Mouse (Mus musculus) heart, postnatal 14 days (tissue): ENCODE results near the gene Sbno1. TPM values are rescaled to one million over a fixed set of nuclear protein-coding genes. Genes with fewer than 3 reads are reported as not detected.
"Not testable (repeated sequence)": the region's sequence is repeated elsewhere in the genome, so short reads cannot be mapped to it uniquely, and the experiment has no call there.

Experiments used
- DNase-seq, 2 experiments: peaks; one replicate each; pipeline ENCODE4 v3.0.0; 2021 to 2022
- intact Hi-C: fragments of 180-260 bp; cut with DNase I; formaldehyde crosslinking; loops from one replicate; pipeline ENCODE4 v1.15.1; 2025
- long read RNA-seq, 2 experiments: library from polyadenylated mRNA; stranded (forward); transcript quantifications; one replicate each; pipeline ENCODE4 v2.0.0; 2021
- total RNA-seq, 2 experiments: library from RNA; stranded (reverse); gene quantifications; 2 replicates each; pipeline ENCODE4 v1.2.3; 2021

The Sbno1 gene
- 10 to 100 TPM; 66.7 to 70.9 TPM for total RNA-seq
- long read RNA-seq, experiment 1, full-length matches to known transcripts = 4 of 14 reads
- long read RNA-seq, experiment 1, partial matches to known transcripts = 6 of 14 reads
- long read RNA-seq, experiment 1, other reads (novel, unspliced or antisense) = 4 of 14 reads
- long read RNA-seq, experiment 2, full-length matches to known transcripts = 1 of 12 reads
- long read RNA-seq, experiment 2, partial matches to known transcripts = 3 of 12 reads
- long read RNA-seq, experiment 2, other reads (novel, unspliced or antisense) = 8 of 12 reads

- intact Hi-C loops = no loop called here
- DNase-seq = peak; percentile 91 to 92
Measured at GRCm38 (mm10) chr5:124425412-124426259, at the start of gene Sbno1. Gene Sbno1 (minus strand): TSS chr5:124426001.

- intact Hi-C loops = no loop called here
- no peak for DNase-seq
Measured at GRCm38 (mm10) chr5:124470591-124471171, 44.9 kb upstream of the Sbno1 start.

- no peak for DNase-seq
- intact Hi-C loops = no loop called here
Measured at GRCm38 (mm10) chr5:124469486-124469885, 43.7 kb upstream of the Sbno1 start.

- intact Hi-C loops = no loop called here
- DNase-seq = no peak
Measured at GRCm38 (mm10) chr5:124468365-124468764, 42.6 kb upstream of the Sbno1 start.

- intact Hi-C loops = no loop called here
Measured at GRCm38 (mm10) chr5:124467766-124468165, 42.0 kb upstream of the Sbno1 start.

GRCm38 (mm10) chr5:124464905-124465304 is 39.1 kb upstream of the Sbno1 start:
- intact Hi-C loops = no loop called here
- no peak for DNase-seq

More at GRCm38 (mm10) chr5:124467766-124468165, 42.0 kb upstream of the Sbno1 start:
- DNase-seq = no peak

- DNase-seq = no peak
Measured at GRCm38 (mm10) chr5:124463462-124463861, 37.7 kb upstream of the Sbno1 start.

GRCm38 (mm10) chr5:124462297-124463025 is 36.7 kb upstream of the Sbno1 start:
- intact Hi-C loops = no loop called here
- no peak for DNase-seq

More at GRCm38 (mm10) chr5:124463462-124463861, 37.7 kb upstream of the Sbno1 start:
- intact Hi-C loops = no loop called here

- intact Hi-C loops, DNase-seq: not testable (repeated sequence)
Measured at GRCm38 (mm10) chr5:124460922-124461321, 35.1 kb upstream of the Sbno1 start.

GRCm38 (mm10) chr5:124456762-124457161 is 31.0 kb upstream of the Sbno1 start:
- intact Hi-C loops = no loop called here
- DNase-seq = no peak

GRCm38 (mm10) chr5:124454082-124454419 is 28.2 kb upstream of the Sbno1 start:
- no peak for DNase-seq
- intact Hi-C loops = no loop called here

- intact Hi-C loops = no loop called here
- DNase-seq = no peak
Measured at GRCm38 (mm10) chr5:124453339-124454081, 27.7 kb upstream of the Sbno1 start.

- intact Hi-C loops = no loop called here
Measured at GRCm38 (mm10) chr5:124452494-124453228, 26.9 kb upstream of the Sbno1 start.

GRCm38 (mm10) chr5:124450641-124451340 is 25.0 kb upstream of the Sbno1 start:
- intact Hi-C loops = no loop called here
- DNase-seq = no peak

More at GRCm38 (mm10) chr5:124452494-124453228, 26.9 kb upstream of the Sbno1 start:
- no peak for DNase-seq

- DNase-seq = peak; percentile 28 to 41
- intact Hi-C loops = no loop called here
Measured at GRCm38 (mm10) chr5:124450051-124450450, 24.2 kb upstream of the Sbno1 start.

GRCm38 (mm10) chr5:124449494-124449893 is 23.7 kb upstream of the Sbno1 start:
- intact Hi-C loops = no loop called here

GRCm38 (mm10) chr5:124446301-124446881 is 20.6 kb upstream of the Sbno1 start:
- DNase-seq = peak; percentile 72 to 75
- intact Hi-C loops = no loop called here

More at GRCm38 (mm10) chr5:124449494-124449893, 23.7 kb upstream of the Sbno1 start:
- peak in 1 of 2 experiments; percentile 16 for DNase-seq
